Mouse (Mus musculus) spleen, adult 18-20 months (tissue): ENCODE data around the gene Sectm1b.
"Not testable (repeated sequence)": the region's sequence is repeated elsewhere in the genome, so short reads cannot be mapped to it uniquely, and the experiment has no call there.

Experiments used
- DNase-seq, 2 experiments: peaks; one replicate each; pipeline ENCODE4 v3.0.0; 2022; ENCODE audit warnings: mixed read lengths in 2 of 2

The Sectm1b gene

DNA sequence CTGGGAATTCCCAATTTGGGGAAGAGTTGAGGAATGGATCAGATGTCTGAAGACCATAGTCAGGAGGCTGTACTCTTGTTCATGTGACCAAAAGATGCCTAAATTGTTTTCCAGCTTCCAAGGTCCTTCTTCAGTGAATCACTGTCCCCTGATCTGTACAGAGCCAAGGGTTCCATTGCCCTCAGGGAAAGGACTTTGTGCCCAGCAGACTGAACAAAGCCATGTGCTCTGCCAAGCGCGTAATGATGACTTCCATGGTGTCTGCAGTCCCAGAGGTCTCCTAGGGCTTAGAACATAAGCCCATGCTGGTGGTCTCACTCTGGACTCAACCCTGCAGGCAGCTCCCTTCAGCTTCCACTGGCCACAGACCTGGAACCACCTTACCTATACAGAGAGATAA is 4.5 kb upstream of the Sectm1b start:
- no peak for DNase-seq

DNA sequence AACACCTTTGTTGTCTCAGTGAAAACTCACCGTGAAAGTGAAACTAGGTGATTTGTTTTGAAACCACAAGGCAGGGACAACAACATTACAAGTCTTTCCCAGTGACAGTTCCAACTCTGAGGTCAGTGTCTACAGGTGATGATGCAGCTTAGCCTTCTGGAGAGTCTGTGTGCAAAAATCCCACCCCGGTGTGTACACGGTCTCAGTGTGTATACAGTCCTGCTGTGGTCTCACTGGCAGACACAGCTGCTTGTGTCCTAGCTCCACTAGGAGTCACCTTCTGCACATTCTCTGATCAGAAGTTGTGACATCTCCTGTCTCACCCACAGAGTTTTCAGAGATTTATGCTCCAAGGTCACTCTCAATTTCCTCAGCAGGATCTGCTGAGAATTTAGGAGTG is 828 bp upstream of the Sectm1b start:
- no peak for DNase-seq

DNA sequence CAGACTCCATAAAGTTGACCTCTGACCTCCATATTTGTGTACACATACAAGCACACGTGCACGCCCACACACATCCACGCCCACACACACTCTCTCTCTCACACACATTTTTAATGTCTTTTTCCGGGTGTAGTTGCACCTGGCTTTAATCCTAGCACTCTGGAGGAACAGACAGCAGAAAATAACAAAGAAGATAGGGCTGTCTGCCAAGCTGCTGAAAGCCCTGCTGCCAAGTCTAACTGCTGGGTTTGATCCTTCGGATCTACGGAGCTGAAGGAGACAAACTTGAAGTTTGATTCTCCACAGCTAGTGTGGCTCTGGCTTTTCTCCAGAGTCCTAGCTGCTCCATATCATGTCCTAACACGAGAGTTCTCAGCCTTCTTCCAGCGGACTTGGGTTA is 1.8 kb downstream of the Sectm1b start:
- DNase-seq = no peak

DNA sequence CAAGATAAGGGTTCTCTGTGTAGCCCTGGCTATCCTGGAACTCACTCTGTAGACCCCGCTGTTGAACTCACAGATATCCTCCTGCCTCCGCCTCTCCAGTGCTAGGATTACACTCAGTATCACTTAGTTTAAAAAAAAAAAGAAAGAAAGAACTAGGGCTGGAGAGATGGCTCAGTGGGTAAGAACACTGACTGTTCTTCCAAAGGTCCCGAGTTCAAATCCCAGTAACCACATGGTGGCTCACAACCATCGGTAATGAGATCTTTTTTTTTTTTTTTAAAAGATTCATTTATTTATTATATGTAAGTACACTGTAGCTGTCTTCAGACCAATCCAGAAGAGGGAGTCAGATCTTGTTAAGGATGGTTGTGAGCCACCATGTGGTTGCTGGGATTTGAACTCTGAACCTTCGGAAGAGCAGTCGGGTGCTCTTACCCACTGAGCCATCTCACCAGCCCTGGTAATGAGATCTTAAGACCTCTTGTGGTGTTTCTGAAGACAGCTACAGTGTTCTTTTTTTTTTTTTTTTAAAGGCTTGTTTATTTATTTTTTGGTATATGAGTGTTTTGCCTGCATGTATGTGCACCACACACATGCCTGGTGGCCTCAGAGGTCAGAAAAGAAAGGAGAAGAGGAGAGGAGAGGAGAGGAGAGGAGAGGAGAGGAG is 2.8 kb downstream of the Sectm1b start:
- DNase-seq = not testable (repeated sequence)

DNA sequence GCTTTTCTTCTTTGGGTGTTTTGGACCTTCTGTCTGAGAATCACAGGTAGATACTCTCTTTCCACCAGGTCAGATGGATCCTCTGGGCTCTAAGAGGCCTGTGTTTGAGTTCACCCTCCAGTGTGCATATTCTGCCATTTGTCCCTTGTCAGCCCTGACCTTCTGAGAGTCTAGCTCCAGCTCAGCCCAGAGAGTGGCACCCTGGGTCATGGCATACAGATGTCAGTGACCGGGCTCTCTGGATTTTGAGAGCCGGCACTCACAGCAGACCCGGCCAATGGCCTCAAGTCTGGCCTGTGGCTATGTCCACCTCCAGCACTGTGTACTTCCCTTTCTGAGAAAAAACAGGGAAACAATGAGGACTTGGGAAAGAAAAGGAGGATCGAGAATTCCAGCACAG is 3.9 kb downstream of the Sectm1b start:
- DNase-seq = no peak

DNA sequence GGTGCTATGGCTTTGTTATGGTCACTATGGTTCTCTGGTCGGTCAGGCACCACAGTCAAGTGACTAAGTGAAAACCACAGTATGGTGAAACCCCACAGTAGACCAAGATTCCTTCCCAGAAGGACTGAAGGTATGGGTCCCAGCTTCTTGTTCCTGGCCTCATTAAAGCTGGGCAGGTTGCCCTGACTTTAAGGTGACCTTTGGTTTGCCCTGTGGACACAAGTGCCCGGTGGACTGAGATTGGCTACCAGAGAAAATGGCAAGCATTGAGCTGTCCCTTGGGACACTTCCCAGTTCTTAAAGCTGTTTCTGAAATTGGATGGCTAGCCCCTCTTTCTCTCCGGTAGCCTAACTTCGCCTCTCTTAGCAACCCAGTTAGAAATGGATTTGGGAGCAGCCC is 4.4 kb downstream of the Sectm1b start:
- no peak for DNase-seq

DNA sequence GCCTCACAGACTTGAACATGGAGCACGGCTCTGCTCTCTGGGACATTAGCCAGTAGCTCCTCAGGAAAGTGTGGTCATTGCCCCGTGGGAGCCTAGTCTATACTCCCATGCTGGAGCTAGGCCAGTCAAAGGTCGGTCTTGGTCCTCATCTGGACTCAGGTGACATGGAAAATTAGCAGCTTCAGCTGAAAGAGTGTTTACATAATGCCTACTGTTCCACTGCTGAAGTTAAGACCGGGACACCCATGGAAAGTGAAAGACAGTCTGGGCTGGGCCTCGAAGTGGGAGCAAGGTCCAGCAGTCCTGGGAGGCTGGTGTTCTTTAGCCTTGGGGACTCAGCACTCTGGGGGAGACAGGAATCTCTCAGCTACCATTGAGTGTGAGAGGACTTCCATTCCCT is 5.2 kb downstream of the Sectm1b start:
- no peak for DNase-seq

DNA sequence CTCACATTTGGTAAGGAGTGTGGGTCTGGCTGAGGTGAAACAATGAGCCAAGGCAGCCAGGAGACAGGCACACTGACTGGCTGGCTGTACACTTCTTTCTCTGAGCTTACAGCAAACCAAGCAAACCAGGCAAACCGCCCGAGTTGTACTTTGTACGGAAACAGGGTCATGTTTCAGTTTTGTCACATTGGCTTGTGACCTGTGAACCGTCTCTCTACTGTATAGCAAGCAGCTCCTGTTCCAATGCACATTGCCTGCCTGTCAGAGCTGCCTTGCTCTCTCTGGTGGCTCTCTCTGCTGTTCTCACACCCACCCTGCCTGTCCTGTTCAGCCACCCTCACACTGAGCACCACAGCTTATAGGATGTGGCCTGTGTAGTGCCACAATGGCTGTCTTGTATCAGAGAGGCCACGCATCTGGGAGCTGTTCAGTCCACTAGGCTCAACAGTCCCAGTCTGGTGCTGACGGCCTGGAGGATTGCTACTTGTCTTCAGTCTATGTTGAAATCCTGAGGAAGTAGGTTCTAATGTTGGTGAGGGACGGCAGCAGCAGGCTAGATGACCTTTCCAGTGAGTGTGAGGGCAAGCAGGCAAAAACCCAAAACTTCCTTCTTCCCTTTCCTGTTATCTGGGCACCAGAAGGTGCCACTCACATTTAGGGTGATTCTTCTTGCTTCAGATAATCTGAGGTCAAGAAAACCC is 6.7 kb downstream of the Sectm1b start:
- no peak for DNase-seq

DNA sequence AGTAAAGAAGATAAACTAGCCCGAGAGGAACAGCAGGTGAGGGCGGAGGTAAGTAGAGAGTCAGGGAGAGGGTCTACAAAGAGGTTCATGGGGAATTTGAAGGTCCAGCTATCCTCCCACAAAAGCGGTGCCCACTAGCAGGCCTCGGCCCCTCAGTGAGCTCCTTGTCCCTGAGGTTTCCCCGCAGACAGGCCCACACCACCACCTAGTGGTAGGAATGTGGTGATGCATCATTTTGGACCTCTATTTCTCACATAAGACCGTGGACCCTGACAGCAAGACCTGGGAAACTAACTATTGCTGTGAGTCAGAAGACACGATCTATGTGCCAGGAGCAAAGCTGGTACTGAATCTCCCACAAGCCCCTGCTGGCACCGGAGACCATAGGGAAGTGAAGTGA is 9.8 kb downstream of the Sectm1b start:
- peak; percentile 30 to 71 for DNase-seq

DNA sequence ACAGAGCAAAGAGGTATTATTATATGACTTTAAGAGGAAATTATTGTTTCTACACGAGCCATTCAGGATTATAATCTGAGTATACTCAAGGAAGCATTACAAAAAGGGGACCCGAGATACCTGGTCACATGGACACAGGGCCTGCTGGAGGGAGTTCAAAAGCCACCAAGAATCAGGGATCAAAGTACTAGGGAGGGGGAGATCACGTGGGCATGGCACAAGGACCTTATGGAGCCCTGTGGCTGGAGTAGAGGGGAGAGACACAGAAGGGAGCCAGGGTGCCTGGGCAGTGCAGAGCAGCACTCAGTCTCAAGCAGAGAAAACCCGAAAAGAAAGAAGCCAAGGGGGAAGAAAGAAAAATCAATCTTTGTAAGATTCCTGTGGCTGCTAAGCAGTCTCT is 11.0 kb downstream of the Sectm1b start:
- no peak for DNase-seq

DNA sequence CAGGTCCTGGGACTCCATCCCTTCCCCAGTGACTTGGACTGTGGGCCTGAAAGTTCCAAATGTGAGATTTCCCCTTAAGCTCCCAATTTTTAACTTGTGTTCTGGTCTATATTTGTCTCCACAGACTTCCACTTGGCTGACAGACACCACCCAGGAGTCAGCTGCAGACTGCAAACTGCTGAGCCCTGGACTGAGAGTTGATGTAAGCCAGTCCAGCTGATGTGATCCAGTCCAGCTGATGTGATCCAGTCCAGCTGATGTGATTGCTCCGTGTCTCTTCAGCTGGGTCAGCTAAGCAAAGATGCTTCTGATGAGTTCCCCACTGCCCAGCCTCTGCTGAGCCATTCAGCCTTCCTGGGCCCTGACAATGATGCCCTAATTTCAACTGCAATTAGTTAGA is 11.6 kb downstream of the Sectm1b start:
- DNase-seq = no peak

DNA sequence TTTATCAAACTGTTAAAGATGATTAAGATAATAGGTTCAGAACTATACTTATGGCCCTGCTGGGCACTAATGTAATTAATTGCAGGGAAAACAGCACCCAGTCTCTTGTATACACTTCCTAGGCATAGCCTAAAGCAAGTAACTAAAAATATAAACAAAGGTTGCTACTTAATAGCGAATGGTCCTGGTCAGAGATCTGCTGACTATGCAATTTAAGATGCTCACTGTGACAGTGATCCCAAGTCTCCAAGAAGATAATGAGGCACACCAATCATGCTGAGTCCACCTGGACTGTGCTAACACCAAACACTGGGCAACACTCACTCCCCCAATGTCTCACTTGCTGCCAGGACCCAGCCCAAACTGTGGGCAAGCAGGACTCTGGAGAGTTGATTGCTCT is 13.5 kb downstream of the Sectm1b start:
- no peak for DNase-seq

DNA sequence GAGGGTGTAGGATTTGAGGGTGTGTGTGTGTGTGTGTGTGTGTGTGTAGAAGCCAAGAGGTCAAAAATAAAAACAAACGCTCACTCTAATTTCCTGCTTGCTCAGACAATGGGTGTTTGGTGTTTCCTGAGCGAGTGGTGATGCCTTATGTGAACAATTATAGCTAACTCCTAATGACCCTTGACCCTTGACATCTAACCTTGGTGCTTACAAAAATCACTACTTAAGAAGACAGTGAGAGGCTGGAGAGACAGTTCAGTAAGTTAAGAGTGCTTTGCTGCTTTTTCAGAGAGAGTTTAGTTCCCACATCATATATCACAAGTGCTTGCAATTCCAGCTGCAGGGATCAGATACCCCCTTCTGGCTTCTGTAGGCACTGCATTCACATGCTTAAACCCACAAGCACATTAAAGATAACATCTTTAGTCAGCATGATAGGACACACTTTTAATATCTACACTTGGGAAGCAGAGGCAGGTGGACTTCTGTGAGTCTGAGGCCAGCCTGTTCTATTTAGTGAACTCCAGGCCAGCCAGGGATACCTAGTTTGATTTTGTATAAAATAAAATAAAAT is 15.5 kb downstream of the Sectm1b start:
- no peak for DNase-seq

DNA sequence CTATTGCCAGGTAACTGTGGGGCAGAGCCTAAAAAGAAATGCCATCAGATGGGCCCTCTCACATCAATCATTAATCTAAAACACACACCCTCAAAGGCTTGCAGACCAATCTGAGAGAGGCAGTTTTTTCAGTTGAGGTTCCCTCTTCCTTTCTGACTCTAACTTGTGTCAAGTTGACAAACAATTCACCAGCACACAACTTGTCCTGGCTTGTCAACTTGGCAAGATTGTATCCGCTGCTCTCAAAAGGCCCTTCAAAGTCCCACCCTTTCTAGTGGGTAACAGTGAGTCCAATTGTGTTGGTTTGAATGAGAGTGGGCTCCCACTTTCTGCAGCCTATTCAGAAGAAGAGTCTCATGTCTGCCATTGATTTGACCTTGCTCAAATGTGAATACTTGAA is 18.1 kb downstream of the Sectm1b start:
- no peak for DNase-seq

DNA sequence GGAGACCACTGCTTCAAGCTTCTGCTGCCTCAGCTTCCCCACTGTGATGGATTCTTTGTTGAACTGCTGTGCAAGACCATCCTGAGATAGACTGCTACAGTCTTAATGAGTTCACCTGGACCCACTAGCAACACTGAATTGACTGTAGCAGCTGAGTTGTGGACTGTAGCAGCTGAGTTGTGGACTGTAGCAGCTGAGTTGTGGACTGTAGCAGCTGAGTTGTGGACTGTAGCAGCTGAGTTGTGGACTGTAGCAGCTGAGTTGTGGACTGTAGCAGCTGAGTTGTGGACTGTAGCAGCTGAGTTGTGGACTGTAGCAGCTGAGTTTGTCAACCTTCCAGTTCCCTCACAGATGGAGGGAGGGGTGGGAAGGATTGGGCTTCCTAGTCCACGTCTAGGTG is 20.3 kb downstream of the Sectm1b start:
- DNase-seq = not testable (repeated sequence)

DNA sequence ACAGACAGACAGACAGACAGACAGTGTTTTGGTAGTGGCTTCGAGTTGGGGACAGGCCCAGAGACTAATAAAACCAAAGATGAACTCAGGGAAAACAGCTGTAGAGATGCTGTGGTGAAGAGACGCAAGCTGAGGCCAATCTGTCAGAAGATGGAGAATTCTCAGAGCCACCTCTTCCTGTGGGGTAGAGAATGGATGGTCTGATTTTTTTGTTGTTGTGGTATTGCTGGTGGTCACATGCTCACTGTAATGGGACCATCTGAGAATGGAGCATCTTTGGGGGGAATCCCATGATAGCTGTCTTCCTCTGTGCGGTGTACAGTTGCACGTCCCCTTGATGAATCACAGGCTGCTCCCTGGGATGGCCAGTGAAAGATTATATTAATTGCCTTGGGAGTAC is 20.9 kb downstream of the Sectm1b start:
- DNase-seq = no peak

DNA sequence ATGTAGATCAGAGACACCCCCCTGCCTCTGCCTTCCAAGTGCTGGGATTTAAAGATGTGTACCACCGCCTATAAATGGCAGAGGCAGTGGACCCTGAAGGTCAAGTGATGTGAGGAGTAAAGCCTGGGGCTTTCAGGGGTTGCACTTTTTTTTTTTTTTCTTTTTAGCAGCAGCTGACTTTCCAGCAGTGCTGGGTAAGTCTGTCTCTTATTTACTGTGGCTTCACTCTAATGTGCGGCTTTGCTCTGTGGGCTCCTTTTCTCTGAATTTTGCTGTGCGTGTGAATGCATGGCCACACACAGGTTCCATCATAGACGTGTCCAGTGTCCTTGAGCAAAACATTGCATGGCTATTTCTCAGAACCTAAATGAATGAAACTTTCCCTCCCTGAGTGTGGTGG is 21.7 kb downstream of the Sectm1b start:
- no peak for DNase-seq

DNA sequence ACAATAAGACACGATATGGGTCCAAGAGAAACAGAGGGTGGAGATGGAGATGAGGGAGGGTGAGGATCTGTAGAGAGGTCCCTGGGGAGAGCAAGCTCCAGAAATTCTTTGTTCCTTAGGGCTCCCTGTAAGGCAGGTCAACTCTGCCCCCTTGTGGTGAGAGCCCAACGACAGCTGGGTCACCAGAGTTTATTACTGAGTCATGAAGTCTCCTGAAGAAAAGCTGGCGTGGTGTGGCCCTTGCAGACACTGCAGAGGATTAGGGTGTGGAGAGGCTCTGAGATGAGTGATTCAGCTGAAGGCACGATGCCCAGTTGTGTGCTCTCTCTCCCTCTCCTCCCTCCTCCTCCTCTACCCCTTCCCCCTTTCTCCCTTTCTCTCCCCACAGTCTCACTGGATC is 22.2 kb downstream of the Sectm1b start:
- peak; percentile 42 to 72 for DNase-seq

DNA sequence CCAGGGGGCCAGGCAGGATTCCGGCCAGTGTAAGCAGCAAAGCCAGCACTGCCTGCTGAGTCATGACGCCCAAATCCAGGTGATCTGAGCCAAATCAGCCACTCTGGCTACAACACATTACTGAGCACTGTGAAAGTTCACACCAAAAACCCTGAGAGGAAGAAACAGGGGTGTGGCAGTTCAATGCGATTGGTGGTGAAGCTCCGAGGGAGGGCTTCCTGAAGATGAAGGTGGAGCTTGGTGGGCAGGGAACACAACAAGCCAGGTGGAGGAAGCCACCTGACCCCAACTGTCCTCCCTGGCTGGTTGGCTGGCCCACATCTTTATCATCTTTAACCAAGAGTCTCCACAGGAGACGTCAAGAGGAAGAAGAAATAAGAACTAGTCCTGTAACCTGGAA is 24.1 kb downstream of the Sectm1b start, which contains the start of gene Cd7:
Gene Cd7 (minus strand): TSS at position 117 of the 400 bp plus-strand sequence.
- DNase-seq = no peak

DNA sequence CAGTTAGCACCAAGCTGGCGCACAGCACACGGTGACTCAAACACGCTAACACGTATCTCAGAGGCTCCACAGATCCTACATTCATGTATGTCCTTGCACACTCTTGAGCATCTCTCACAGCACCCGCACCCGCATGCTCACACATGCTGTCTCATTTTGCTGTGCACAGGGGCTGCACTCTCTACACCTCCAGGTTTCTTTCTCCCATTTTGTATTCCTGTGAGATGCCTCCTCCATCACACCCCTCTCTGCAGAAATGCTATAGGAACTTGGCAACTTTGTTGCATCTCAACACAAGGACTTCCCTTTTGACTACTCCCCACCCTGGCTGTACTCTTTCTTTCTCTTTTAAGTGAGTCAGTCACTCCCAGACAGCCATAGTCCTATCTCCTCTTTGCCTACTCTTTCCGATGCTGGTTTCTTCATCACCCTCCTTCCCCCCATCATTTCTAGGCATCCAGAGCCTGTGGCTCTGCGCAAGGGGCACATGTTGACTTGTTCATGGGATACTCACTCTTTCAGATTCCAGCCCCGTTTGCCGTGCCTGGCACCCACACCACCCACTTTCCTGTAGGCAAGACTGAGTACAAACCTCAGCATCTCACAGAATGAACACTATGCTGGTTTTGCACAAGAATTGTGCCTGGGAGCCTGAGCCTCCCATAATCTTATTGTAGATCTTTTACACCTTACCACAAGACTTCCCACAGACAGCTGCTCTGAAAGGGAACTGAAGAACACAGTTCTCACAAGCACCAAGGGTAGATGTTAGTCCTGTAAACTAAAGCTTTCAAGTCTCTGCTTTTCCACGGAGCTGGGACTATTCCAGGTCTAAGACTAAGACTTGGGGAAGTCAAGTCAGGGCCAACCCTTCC is 24.8 kb downstream of the Sectm1b start:
- DNase-seq = no peak

DNA sequence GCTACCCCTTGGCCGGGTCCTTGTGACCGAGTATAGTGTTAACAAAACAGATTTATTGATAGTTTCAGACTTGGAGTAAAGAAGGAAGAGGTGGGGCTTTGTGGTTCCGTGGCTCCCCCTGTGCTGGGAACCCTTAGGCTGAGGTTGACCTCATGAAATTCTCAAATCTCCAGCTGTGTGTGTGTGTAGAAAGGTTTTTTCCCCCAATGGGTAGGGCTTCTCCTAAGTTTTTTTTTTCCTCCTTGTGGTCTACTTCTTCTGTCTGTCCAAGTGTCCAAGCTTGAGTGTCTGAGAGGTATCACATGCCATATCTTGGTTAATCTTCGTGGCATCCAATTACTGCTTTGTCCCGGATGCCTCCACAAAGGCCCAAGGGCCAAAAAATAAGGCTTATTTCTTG is 30.3 kb downstream of the Sectm1b start:
- no peak for DNase-seq

DNA sequence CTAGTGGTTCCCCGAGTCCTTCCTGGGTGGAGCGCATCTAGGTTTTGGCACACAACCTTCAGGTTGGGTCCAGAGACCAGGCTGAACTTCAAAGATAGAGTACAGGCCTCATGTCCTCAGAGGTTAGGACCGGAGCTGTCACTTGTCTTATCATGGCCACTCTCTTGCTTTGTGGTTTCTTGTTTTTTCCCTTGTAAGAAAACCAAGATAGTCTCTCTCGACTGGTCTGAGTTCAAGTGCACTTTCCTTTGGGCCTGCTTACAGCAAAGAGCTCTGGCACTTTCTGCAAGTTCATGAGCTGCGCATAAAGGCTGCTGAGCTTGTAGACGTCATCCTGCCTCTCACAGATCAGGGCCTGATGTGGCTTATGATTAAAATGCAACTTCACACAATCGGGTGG is 36.1 kb downstream of the Sectm1b start:
- DNase-seq = no peak

DNA sequence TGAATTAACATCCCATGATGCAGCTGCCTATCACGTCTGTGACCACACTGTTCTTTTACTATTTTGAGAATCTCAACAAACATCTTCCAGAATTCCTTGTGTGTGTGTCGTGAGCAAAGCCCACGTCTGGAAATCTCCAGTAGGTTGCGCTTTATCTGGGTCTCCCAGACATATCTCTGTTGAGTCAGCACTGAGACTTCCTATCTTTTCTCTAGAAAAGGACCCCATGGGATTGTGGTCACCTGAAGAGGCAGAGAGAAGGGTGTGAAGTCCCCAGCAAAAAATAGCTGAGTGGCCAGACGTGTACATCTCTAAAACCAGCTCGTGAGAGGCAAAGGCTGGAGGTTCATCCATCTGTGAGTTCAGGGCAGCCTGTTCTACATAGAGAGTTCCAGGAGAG is 39.2 kb downstream of the Sectm1b start:
- DNase-seq = no peak
